Mouse (Mus musculus): Measurements from ENCODE around the gene Crtac1.

Crtac1 gene

GRCm38 (mm10) chr19:42322357-42323090 is 109.1 kb downstream of the Crtac1 start:
- DNase-seq, result no peak

- DNase-seq, result no peak
Measured at GRCm38 (mm10) chr19:42321936-42322335, 109.6 kb downstream of the Crtac1 start.

- DNase-seq, result peak; percentile 33
Measured at GRCm38 (mm10) chr19:42317648-42318425, 113.7 kb downstream of the Crtac1 start.

- DNase-seq, result peak; percentile 20
Measured at GRCm38 (mm10) chr19:42316998-42317397, 114.6 kb downstream of the Crtac1 start.

GRCm38 (mm10) chr19:42316525-42316924 is 115.1 kb downstream of the Crtac1 start:
- no peak for DNase-seq

- peak; percentile 72 for DNase-seq
Measured at GRCm38 (mm10) chr19:42315914-42316313, 115.7 kb downstream of the Crtac1 start.

GRCm38 (mm10) chr19:42315070-42315679 is 116.4 kb downstream of the Crtac1 start:
- DNase-seq, result no peak

GRCm38 (mm10) chr19:42312191-42312590 is 119.4 kb downstream of the Crtac1 start:
- DNase-seq, result no peak

- DNase-seq, result no peak
Measured at GRCm38 (mm10) chr19:42311332-42311731, 120.3 kb downstream of the Crtac1 start.

- DNase-seq, result no peak
Measured at GRCm38 (mm10) chr19:42308931-42309330, 122.7 kb downstream of the Crtac1 start.

- DNase-seq, result no peak
Measured at GRCm38 (mm10) chr19:42307019-42307418, 124.6 kb downstream of the Crtac1 start.

- no peak for DNase-seq
Measured at GRCm38 (mm10) chr19:42306202-42306601, 125.4 kb downstream of the Crtac1 start.

GRCm38 (mm10) chr19:42305746-42306145 is 125.8 kb downstream of the Crtac1 start:
- DNase-seq, result no peak

- no peak for DNase-seq
Measured at GRCm38 (mm10) chr19:42304506-42304905, 127.1 kb downstream of the Crtac1 start.

- DNase-seq, result no peak
Measured at GRCm38 (mm10) chr19:42303210-42303813, 128.3 kb downstream of the Crtac1 start.

- DNase-seq, result no peak
Measured at GRCm38 (mm10) chr19:42293216-42293615, 138.4 kb downstream of the Crtac1 start.

- DNase-seq, result no peak
Measured at GRCm38 (mm10) chr19:42292106-42292505, 139.5 kb downstream of the Crtac1 start.

GRCm38 (mm10) chr19:42290954-42291661 is 140.5 kb downstream of the Crtac1 start:
- DNase-seq, result no peak

GRCm38 (mm10) chr19:42288361-42288760 is 143.2 kb downstream of the Crtac1 start:
- no peak for DNase-seq

- no peak for DNase-seq
Measured at GRCm38 (mm10) chr19:42284178-42284577, 147.4 kb downstream of the Crtac1 start.

GRCm38 (mm10) chr19:42279611-42280010 is 152.0 kb downstream of the Crtac1 start:
- no peak for DNase-seq

GRCm38 (mm10) chr19:42278461-42278860 is 153.1 kb downstream of the Crtac1 start:
- no peak for DNase-seq

- DNase-seq, result no peak
Measured at GRCm38 (mm10) chr19:42277288-42277687, 154.3 kb downstream of the Crtac1 start.
